Mouse (Mus musculus) testis, adult 2 months (tissue): Measurements from ENCODE around the gene Senp7.
"Not testable (repeated sequence)": the region's sequence is repeated elsewhere in the genome, so short reads cannot be mapped to it uniquely, and the experiment has no call there.

Experiments used
- CTCF ChIP-seq: fragments of 200-500 bp; IDR thresholded peaks from 2 replicates; pipeline ENCODE4 v1.5.1; 2012; ENCODE audit warnings: low read depth, mild to moderate bottlenecking, inconsistent platforms, low read length, moderate library complexity; ENCODE audit not compliant: control insufficient read depth, insufficient read depth, insufficient replicate concordance
- POLR2A ChIP-seq: fragments of 200-500 bp; IDR thresholded peaks from 2 replicates; pipeline ENCODE4 v1.6.1; 2012; ENCODE audit warnings: low read depth, mild to moderate bottlenecking, inconsistent platforms, low read length, moderate library complexity; ENCODE audit not compliant: control insufficient read depth

DNA sequence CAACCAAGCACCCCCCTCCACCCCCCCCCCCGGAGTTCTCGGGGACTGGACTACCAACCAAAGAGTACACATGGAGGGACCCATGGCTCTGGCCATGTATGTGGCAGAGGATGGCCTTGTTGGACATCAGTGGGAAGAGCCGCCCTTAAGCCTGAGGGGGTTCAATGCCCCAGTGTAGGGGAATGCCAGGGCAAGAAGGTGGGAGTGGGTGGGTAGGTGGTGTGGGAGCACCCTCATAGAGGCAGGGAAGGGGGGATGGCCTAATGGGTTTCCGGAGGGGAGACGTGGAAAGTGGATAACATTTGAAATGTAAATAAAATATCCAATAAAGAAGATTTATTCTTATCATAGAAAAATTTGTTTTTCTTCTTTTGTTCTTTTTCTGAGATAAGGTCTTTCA, 89.5 kb downstream of the Senp7 start:
- not testable (repeated sequence) for TF ChIP-seq POLR2A, CTCF
